Mouse (Mus musculus) heart, embryonic 16.5 days (tissue): ENCODE measurements around the gene Pop7. TPM values are rescaled to one million over a fixed set of nuclear protein-coding genes. Genes with fewer than 3 reads are reported as not detected.
A peak's percentile ranks its signal among the peaks of the same experiment; 100 is the strongest.

Source experiments
- ATAC-seq: fragments of 200-750 bp; cut with Nextera tagmentation; replicated peaks from 2 replicates; pipeline ENCODE4 v1.8.0; 2017; ENCODE audit warnings: moderate number of reproducible peaks; ENCODE audit not compliant: insufficient read depth, low FRiP score; ENCODE audit errors: extremely low read depth
- H3K27ac ChIP-seq: fragments of 300-500 bp; sonication (generic); 2 replicates; pipeline ENCODE4 v1.5.1; 2014; ENCODE audit warnings: mild to moderate bottlenecking, low read length, control low read depth, moderate library complexity
- H3K27me3 ChIP-seq: fragments of 300-500 bp; sonication (generic); 2 replicates; pipeline ENCODE4 v1.6.1; 2014; ENCODE audit warnings: low read length, mixed read lengths; ENCODE audit not compliant: control insufficient read depth, insufficient read depth
- H3K36me3 ChIP-seq: fragments of 300-500 bp; sonication (generic); 2 replicates; pipeline ENCODE4 v1.6.1; 2014; ENCODE audit not compliant: control insufficient read depth, insufficient read depth
- H3K4me1 ChIP-seq: fragments of 300-500 bp; sonication (generic); 2 replicates; pipeline ENCODE4 v1.6.1; 2014; ENCODE audit warnings: low read length, mixed read lengths; ENCODE audit not compliant: control insufficient read depth, insufficient read depth
- H3K4me2 ChIP-seq: fragments of 300-500 bp; sonication (generic); 2 replicates; pipeline ENCODE4 v1.6.1; 2014; ENCODE audit warnings: low read depth, mild to moderate bottlenecking, control low read depth, low read length
- H3K4me3 ChIP-seq: fragments of 300-500 bp; sonication (generic); 2 replicates; pipeline ENCODE4 v1.5.1; 2014; ENCODE audit warnings: mild to moderate bottlenecking, control low read depth, low read length
- H3K9ac ChIP-seq: fragments of 300-500 bp; sonication (generic); 2 replicates; pipeline ENCODE4 v1.6.1; 2014; ENCODE audit warnings: low read length, control low read depth
- H3K9me3 ChIP-seq: fragments of 300-500 bp; sonication (generic); replicated peaks from 2 replicates; pipeline ENCODE4 v1.6.1; 2016; ENCODE audit warnings: low read length; ENCODE audit not compliant: control insufficient read depth
- WGBS: fragments of 180-500 bp; shearing (Covaris S2); extraction: QIAGEN DNeasy Blood & Tissue Kit; methylation state at CpG from one replicate; pipeline ENCODE4 v1.1.7; 2014; 5-methylcytosine and 5-hydroxymethylcytosine counted together
- polyA plus RNA-seq: library from polyadenylated mRNA; unstranded; fragments of >200 nt; fragmentation: Nextera tagmentation; extraction: Ambion mirVana; gene quantifications from 2 replicates; pipeline ENCODE4 v1.2.1, GENCODE M21; 2015

The Pop7 gene
- polyA plus RNA-seq, 1 experiment from 2014 or later = 43.3 TPM

DNA sequence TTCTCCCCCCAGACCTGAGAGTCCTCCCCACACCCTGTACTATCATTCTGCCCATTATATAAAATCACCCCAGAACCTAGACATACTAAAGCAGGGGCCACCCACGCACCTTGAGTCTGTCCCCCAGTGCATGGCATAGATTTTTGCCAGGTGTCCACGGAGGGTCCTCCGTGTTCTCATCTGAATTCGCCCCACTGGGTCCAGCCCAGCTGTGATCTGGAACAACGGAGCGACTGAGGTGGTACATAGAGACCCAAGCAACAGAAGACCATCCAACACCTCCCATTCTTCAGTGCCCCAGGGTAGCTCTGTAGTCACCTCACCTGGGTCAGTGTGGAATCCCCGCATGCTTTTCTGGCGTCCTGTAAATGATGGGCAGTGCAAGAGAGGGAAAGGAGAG is 27.8 kb upstream of the Pop7 start:
- peak overlapping the region; percentile 89 for H3K9ac ChIP-seq
- peak overlapping the region; percentile 93 for H3K27ac ChIP-seq
- H3K4me1 ChIP-seq = peaks cover 17% of the 10 kb centered on the region
- WGBS = 70% methylated on average over 8 of the region's 8 CpGs
- peak overlapping the region; percentile 93 for H3K4me2 ChIP-seq
- H3K36me3 ChIP-seq = peaks cover 37% of the 10 kb centered on the region
- H3K9me3 ChIP-seq = no peaks in the 10 kb centered on the region
- no peaks in the 10 kb centered on the region for H3K27me3 ChIP-seq
- ATAC-seq = no peak
- H3K4me3 ChIP-seq = peak overlapping the region; percentile 59

DNA sequence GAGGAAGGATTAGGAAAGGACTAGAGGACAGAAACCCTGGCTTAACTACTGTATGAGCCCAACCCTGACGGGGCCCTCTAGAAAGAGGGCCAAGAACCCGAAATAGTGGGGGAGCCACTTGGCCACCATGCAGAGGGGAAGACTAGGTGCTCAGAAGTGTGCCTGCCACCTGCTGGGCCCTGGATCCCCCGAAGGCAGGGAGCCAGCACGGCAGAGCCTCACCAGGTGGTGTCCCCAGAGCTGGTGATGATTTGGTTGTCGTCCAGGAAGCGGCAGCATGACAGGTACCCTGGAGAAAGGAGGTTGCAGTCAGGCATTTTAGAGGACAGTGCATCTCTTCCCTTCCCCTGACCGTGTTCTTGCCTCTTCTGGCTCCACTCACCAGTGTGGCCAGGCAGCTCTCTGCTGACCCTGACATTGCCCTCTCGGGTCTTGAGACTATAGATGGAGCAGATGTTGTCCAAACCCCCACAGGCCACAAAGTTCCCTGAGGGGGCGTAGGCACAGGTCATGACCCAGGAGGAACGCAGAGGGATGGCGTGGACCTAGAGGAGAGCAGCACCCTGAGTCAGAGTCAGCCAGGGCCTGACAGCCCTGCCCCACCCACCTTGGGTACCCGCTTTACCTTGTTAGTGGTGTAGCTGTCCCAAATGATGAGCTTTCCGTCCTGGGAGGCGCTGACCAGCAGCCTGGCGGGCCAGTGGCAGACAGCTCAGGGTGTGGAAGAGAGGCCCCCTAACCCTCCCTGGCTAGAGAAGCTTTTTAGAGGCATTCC is 27.1 kb upstream of the Pop7 start:
- 76% methylated on average over 15 of the region's 15 CpGs for WGBS
- Histone ChIP-seq H3K9ac (no peak overlapping the region), H3K36me3 (peaks cover 44% of the 10 kb centered on the region), H3K4me1 (peaks cover 17% of the 10 kb centered on the region), H3K9me3 (no peaks in the 10 kb centered on the region), H3K4me2 (no peak overlapping the region), H3K4me3 (no peak overlapping the region), H3K27ac (no peak overlapping the region), H3K27me3 (no peaks in the 10 kb centered on the region)
- no peak for ATAC-seq

DNA sequence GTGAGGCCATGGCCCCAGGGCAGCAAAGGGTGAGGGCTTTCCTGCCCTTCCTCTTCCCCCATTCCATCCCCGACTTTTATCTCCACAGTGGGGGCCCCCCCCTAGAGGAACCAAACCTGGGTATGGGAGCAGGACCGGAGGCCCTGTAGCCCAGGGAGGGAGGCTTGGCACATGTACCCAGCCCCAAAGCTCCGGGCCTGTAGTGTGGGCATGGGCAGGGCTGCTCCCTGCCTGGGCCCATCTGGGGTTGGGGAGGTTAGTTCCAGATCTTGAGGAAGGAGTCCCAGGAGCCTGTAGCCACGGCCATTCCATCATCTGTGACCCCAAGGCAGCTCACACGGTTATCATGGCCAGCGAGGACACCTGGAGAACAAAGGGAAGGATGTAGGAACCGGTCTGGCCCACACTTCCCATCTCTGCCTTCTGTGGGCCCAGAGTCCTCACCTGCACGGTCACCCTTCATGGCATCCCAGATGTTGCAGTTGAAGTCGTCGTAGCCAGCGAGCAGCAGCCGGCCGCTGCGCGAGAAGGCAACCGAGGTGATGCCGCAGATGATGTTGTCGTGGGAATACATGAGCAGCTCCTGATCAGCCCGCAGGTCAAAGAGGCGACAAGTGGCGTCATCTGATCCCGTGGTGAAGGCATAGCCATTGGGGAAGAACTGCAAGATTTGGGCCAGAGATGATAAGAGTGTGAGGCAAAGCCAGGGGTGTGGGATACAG is 26.1 kb upstream of the Pop7 start:
- no peaks in the 10 kb centered on the region for H3K27me3 ChIP-seq
- H3K4me2 ChIP-seq = no peak overlapping the region
- peaks cover 14% of the 10 kb centered on the region for H3K4me1 ChIP-seq
- 0 out of 2 replicates have a peak overlapping the region, but pooled peaks have one; percentile 15 for H3K9ac ChIP-seq
- H3K9me3 ChIP-seq = no peaks in the 10 kb centered on the region
- ATAC-seq = no peak
- WGBS = 75% methylated on average over 22 of the region's 22 CpGs
- peaks cover 52% of the 10 kb centered on the region for H3K36me3 ChIP-seq
- no peak overlapping the region for H3K4me3 ChIP-seq
- no peak overlapping the region for H3K27ac ChIP-seq

DNA sequence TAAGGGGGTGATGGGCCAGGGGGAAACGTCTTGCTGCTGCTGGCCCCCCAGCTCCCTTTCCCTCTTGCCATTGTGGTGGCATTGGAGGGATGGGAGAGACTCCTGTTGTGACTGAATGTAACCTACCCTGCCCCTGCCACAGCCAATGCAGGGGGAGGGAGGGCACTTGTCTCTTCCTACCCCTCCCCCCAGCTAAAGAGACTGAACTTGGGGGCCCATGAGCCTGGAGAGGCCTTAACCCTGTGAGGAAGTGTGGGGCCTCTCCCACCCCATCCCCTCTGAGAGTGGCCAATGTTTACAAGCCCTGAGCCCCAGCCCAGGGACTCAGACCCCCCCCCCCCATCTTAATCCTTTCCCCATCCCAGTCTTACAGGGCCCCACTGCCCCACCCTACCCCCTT is 25.1 kb upstream of the Pop7 start:
- Histone ChIP-seq H3K36me3 (peaks cover 60% of the 10 kb centered on the region), H3K4me3 (no peak overlapping the region), H3K27ac (no peak overlapping the region), H3K4me2 (no peak overlapping the region), H3K9ac (no peak overlapping the region), H3K27me3 (no peaks in the 10 kb centered on the region), H3K9me3 (no peaks in the 10 kb centered on the region), H3K4me1 (peaks cover 14% of the 10 kb centered on the region)
- WGBS = 63% methylated on average over 1 of the region's 1 CpGs
- no peak for ATAC-seq

DNA sequence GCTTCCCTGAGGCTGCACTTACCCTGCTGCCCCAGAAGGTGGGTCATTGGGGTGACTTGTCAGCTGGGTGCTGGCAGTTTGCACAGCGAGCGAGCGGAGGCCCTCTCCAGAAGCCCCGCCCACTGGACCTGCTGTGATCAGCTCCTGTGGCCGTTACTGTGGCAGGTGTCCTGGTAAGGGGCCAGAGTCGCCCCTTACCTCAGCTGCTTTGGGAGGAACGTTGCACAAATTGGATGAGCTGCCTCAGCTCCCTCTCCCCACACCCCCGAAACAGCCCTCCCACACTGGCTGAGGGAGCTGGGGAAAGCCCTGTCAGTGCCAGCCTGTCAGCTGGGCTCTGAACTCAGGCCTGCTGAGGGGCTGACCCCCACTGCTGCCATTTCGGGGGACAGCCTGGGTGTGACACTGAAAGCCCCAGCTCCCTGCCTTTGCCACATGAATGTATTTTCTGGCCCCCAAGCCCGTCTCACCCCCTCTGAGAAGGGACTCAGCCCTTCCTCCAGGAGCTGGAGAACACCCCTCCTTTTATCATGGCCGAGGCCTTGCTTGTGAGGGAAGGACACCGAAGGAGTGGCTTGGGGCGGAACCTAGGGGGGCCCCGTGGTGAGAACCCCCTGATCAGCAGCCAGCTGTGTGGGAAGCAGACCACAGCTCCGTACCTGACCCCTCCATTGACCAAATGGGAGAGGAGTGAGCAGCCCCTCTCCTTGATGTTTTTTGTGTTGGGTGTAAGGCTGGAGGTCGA is 24.0 kb upstream of the Pop7 start:
- Histone ChIP-seq H3K27ac (peak overlapping the region; percentile 18; the same call in 1 of the 2 replicates), H3K27me3 (no peaks in the 10 kb centered on the region), H3K4me1 (peaks cover 14% of the 10 kb centered on the region), H3K9ac (0 out of 2 replicates have a peak overlapping the region, but pooled peaks have one; percentile 5), H3K4me2 (no peak overlapping the region), H3K36me3 (peaks cover 71% of the 10 kb centered on the region), H3K9me3 (no peaks in the 10 kb centered on the region), H3K4me3 (no peak overlapping the region)
- WGBS = 38% methylated on average over 16 of the region's 16 CpGs
- no peak for ATAC-seq

DNA sequence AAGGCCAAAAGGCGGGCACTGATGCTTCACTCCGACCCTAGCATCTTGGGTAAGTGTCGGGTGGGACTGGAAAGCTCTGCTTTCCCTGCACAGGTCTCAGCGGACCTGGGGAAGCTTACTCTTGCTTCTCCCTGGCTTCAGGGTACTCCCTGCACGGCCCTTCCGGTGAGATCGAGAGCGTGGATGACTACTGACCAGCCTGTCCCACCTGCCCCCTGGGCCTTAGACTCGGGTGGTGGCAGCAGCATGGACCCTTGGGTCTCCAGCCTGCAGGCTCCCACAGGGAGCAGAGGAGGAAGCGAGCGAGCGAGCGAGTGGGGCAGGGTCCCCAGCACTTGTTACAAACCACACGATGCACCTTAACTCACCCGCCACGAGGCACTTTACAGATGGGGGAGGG is 23.2 kb upstream of the Pop7 start:
- Histone ChIP-seq H3K36me3 (peaks cover 78% of the 10 kb centered on the region), H3K9ac (no peak overlapping the region), H3K27me3 (no peaks in the 10 kb centered on the region), H3K27ac (no peak overlapping the region), H3K9me3 (no peaks in the 10 kb centered on the region), H3K4me1 (peaks cover 10% of the 10 kb centered on the region), H3K4me3 (no peak overlapping the region), H3K4me2 (no peak overlapping the region)
- no peak for ATAC-seq
- WGBS = 74% methylated on average over 16 of the region's 16 CpGs

DNA sequence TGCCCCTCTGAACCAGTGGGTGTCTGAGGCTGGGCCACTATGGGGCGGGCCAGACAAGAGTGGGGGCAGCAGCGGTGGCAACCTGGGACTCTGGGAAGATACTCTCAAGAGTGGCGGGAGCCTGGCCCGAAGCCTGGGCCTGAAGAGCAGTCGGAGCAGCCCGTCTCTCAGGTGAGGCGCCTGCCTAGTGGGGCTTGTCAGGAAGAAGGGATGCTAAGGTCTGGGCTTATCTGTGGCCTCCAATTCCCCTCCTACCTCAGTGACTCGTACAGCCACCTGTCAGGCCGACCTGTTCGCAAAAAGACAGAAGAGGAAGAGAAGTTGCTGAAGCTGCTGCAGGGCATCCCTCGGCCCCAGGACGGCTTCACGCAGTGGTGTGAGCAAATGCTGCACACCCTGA is 22.4 kb upstream of the Pop7 start:
- Histone ChIP-seq H3K4me2 (no peak overlapping the region), H3K9ac (no peak overlapping the region), H3K27me3 (no peaks in the 10 kb centered on the region), H3K27ac (no peak overlapping the region), H3K36me3 (peaks cover 80% of the 10 kb centered on the region), H3K4me1 (peaks cover 4% of the 10 kb centered on the region), H3K4me3 (no peak overlapping the region), H3K9me3 (no peaks in the 10 kb centered on the region)
- no peak for ATAC-seq
- WGBS = 77% methylated on average over 13 of the region's 13 CpGs

DNA sequence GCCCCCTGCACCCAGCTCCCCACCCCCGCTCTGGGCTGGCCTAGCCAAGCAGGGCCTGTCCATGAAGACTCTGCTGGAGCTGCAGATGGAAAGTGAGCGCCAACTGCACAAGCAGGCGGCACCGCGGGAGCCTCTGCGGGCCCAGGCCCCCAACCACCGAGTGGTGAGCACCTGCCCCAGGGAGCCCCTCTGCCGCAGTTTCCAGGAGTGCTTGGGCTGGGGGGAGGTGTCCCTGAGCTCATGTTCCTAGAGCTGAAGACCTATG is 21.9 kb upstream of the Pop7 start:
- 82% methylated on average over 8 of the region's 8 CpGs for WGBS

More for the DNA sequence above, 21.9 kb upstream of the Pop7 start:
- Histone ChIP-seq H3K9me3 (no peaks in the 10 kb centered on the region), H3K27ac (no peak overlapping the region), H3K27me3 (no peaks in the 10 kb centered on the region), H3K4me1 (peaks cover 4% of the 10 kb centered on the region), H3K9ac (no peak overlapping the region), H3K36me3 (peaks cover 80% of the 10 kb centered on the region), H3K4me3 (no peak overlapping the region), H3K4me2 (no peak overlapping the region)
- no peak for ATAC-seq
